Mouse (Mus musculus) gastrocnemius, adult 2 months (tissue): ENCODE measurements at regions not wholly inside any gene's neighbourhood (a gene's known extent, or its start where the extent isn't known, plus 50 kb on each side); places are given as distances from the start of the nearest gene placed in this dataset.

Experiments used
- DNase-seq: peaks from one replicate; pipeline ENCODE4 v3.0.0; 2022
- H3K27ac ChIP-seq: fragments of 200-600 bp; 2 replicates; pipeline ENCODE4 v1.8.1; 2022; ENCODE audit warnings: mild to moderate bottlenecking
- H3K4me3 ChIP-seq: fragments of 200-600 bp; 2 replicates; pipeline ENCODE4 v1.8.1; 2022; ENCODE audit warnings: mild to moderate bottlenecking, moderate library complexity
- CTCF ChIP-seq: fragments of 200-600 bp; IDR thresholded peaks from 2 replicates; pipeline ENCODE4 v1.8.1; 2022; ENCODE audit warnings: antibody characterized with exemption, mild to moderate bottlenecking, moderate library complexity
- intact Hi-C: fragments of 180-260 bp; cut with DNase I; formaldehyde crosslinking; loops from one replicate; pipeline ENCODE4 v1.15.1; 2025

GRCm38 (mm10) chr8:103370394-103370793, 585.0 kb upstream of the Cdh11 start:
- intact Hi-C loops: no loop called here
- no peak overlapping the region for H3K4me3 ChIP-seq
- TF ChIP-seq CTCF: no peak
- H3K27ac ChIP-seq: no peak overlapping the region
- DNase-seq: no peak

- TF ChIP-seq CTCF: no peak
- Histone ChIP-seq H3K27ac (no peak overlapping the region), H3K4me3 (no peak overlapping the region)
- intact Hi-C loops: no loop called here
- DNase-seq: no peak
Measured at GRCm38 (mm10) chr8:103373007-103373406, 587.6 kb upstream of the Cdh11 start.

GRCm38 (mm10) chr8:103374151-103374550, 588.7 kb upstream of the Cdh11 start:
- no peak for TF ChIP-seq CTCF
- no peak overlapping the region for H3K27ac ChIP-seq
- no peak for DNase-seq
- intact Hi-C loops: no loop called here
- no peak overlapping the region for H3K4me3 ChIP-seq

GRCm38 (mm10) chr8:103378545-103378944, 593.1 kb upstream of the Cdh11 start:
- Histone ChIP-seq H3K27ac (no peak overlapping the region), H3K4me3 (no peak overlapping the region)
- no peak for TF ChIP-seq CTCF
- DNase-seq: no peak
- intact Hi-C loops: no loop called here

GRCm38 (mm10) chr8:103381575-103381974, 596.1 kb upstream of the Cdh11 start:
- Histone ChIP-seq H3K27ac (no peak overlapping the region), H3K4me3 (no peak overlapping the region)
- TF ChIP-seq CTCF: no peak
- no peak for DNase-seq
- intact Hi-C loops: no loop called here

GRCm38 (mm10) chr8:103391359-103391758, 605.9 kb upstream of the Cdh11 start:
- DNase-seq: no peak
- Histone ChIP-seq H3K4me3 (no peak overlapping the region), H3K27ac (no peak overlapping the region)
- intact Hi-C loops: no loop called here
- TF ChIP-seq CTCF: no peak

- TF ChIP-seq CTCF: no peak
- intact Hi-C loops: no loop called here
Measured at GRCm38 (mm10) chr8:103395316-103395715, 609.9 kb upstream of the Cdh11 start.

GRCm38 (mm10) chr8:103398179-103398578, 612.7 kb upstream of the Cdh11 start:
- intact Hi-C loops: no loop called here
- no peak overlapping the region for H3K4me3 ChIP-seq
- DNase-seq: no peak
- no peak for TF ChIP-seq CTCF
- H3K27ac ChIP-seq: no peak overlapping the region

More at GRCm38 (mm10) chr8:103395316-103395715, 609.9 kb upstream of the Cdh11 start:
- Histone ChIP-seq H3K27ac (no peak overlapping the region), H3K4me3 (no peak overlapping the region)
- DNase-seq: no peak

GRCm38 (mm10) chr8:103399466-103399865, 614.0 kb upstream of the Cdh11 start:
- H3K4me3 ChIP-seq: no peak overlapping the region
- intact Hi-C loops: no loop called here
- peak; percentile 5; the same call in 1 of the 2 replicates for TF ChIP-seq CTCF
- no peak for DNase-seq
- H3K27ac ChIP-seq: no peak overlapping the region

- DNase-seq: no peak
- intact Hi-C loops: no loop called here
- Histone ChIP-seq H3K4me3 (no peak overlapping the region), H3K27ac (no peak overlapping the region)
- TF ChIP-seq CTCF: no peak
Measured at GRCm38 (mm10) chr8:103400143-103400542, 614.7 kb upstream of the Cdh11 start.

- Histone ChIP-seq H3K4me3 (no peak overlapping the region), H3K27ac (no peak overlapping the region)
- TF ChIP-seq CTCF: no peak
- DNase-seq: no peak
- intact Hi-C loops: no loop called here
Measured at GRCm38 (mm10) chr8:103402731-103403130, 617.3 kb upstream of the Cdh11 start.

- TF ChIP-seq CTCF: no peak
- intact Hi-C loops: no loop called here
- DNase-seq: no peak
Measured at GRCm38 (mm10) chr8:103403826-103404225, 618.4 kb upstream of the Cdh11 start.

GRCm38 (mm10) chr8:103405787-103406186, 620.3 kb upstream of the Cdh11 start:
- DNase-seq: no peak
- TF ChIP-seq CTCF: no peak
- Histone ChIP-seq H3K4me3 (no peak overlapping the region), H3K27ac (no peak overlapping the region)
- intact Hi-C loops: no loop called here

More at GRCm38 (mm10) chr8:103403826-103404225, 618.4 kb upstream of the Cdh11 start:
- Histone ChIP-seq H3K27ac (no peak overlapping the region), H3K4me3 (no peak overlapping the region)

- H3K27ac ChIP-seq: no peak overlapping the region
- intact Hi-C loops: no loop called here
- TF ChIP-seq CTCF: no peak
Measured at GRCm38 (mm10) chr8:103406921-103407320, 621.5 kb upstream of the Cdh11 start.

GRCm38 (mm10) chr8:103407631-103408030, 622.2 kb upstream of the Cdh11 start:
- intact Hi-C loops: no loop called here
- H3K27ac ChIP-seq: no peak overlapping the region

More at GRCm38 (mm10) chr8:103406921-103407320, 621.5 kb upstream of the Cdh11 start:
- DNase-seq: no peak
- no peak overlapping the region for H3K4me3 ChIP-seq

More at GRCm38 (mm10) chr8:103407631-103408030, 622.2 kb upstream of the Cdh11 start:
- no peak overlapping the region for H3K4me3 ChIP-seq
- no peak for TF ChIP-seq CTCF
- no peak for DNase-seq
